Comparison of ENCODE assay signal across 5 mouse cellular contexts in genomic region chr13:3377801-3378200, GRCm38 (mm10).
DNase-seq lines count a peak whose midpoint lies in the region; TF ChIP-seq lines count a peak whose summit lies in the region.
"Not testable (repeated sequence)": the region's sequence is repeated elsewhere in the genome, so short reads cannot be mapped to it uniquely, and the experiment has no call there.

No protein-coding gene starts in this region.

- H3K27me3 ChIP-seq in CH12.LX (replicated peaks) = not testable (repeated sequence)

- not testable (repeated sequence) for H3K79me2 ChIP-seq in CH12.LX (replicated peaks; ENCODE audit: control insufficient read depth, extremely low read depth, insufficient read depth, poor library complexity, severe bottlenecking)

- not testable (repeated sequence) for H3K27ac ChIP-seq in CH12.LX (ENCODE audit: insufficient read depth, low read depth); ES-E14 (ENCODE audit: insufficient read depth, low read depth, low read length, poor library complexity, severe bottlenecking)

- H3K4me1 ChIP-seq in CH12.LX (ENCODE audit: control insufficient read depth in 1 of 2, insufficient read depth in 2 of 2); ES-E14 (ENCODE audit: control insufficient read depth in 2 of 2, insufficient read depth in 2 of 2, low read length in 2 of 2, poor library complexity in 1 of 2): not testable (repeated sequence)

- DNase-seq in 416B (ENCODE audit: low read depth) = peak; percentile 14
- peak; percentile 78 for DNase-seq in CH12.LX (ENCODE audit: extremely low read depth)
- peak; percentile 41 for DNase-seq in ES-E14 (ENCODE audit: low read depth, low spot score)
- DNase-seq in R1 (ENCODE audit: low read depth, low spot score) = peak; percentile 68
- peak; percentile 75 for DNase-seq in ZHBTc4 (ENCODE audit: low read depth, low spot score)

- not testable (repeated sequence) for TF ChIP-seq RAD21 in CH12.LX (IDR thresholded peaks at IDR 0.05; ENCODE audit: low read depth, low read length)

- not testable (repeated sequence) for H3K4me3 ChIP-seq in CH12.LX (replicated peaks in 1 of 3; ENCODE audit: low read depth in 2 of 3, low read length in 2 of 3, poor library complexity in 1 of 3); ES-E14 (ENCODE audit: insufficient read depth in 1 of 2, low read depth in 1 of 2, low read length in 2 of 2, poor library complexity in 1 of 2, severe bottlenecking in 1 of 2)

- not testable (repeated sequence) for H3K9me3 ChIP-seq in CH12.LX (replicated peaks; ENCODE audit: low read length); ES-E14 (ENCODE audit: control insufficient read depth, insufficient read depth, low read depth, low read length)

- not testable (repeated sequence) for TF ChIP-seq EP300 in CH12.LX (IDR thresholded peaks at IDR 0.05; ENCODE audit: low read length)

- H3K4me2 ChIP-seq in CH12.LX (ENCODE audit: insufficient read depth, low read depth, poor library complexity, severe bottlenecking) = not testable (repeated sequence)

- H3K36me3 ChIP-seq in CH12.LX (replicated peaks in 1 of 2; ENCODE audit: control insufficient read depth in 1 of 2, insufficient read depth in 1 of 2, low read length in 1 of 2); ES-E14 (ENCODE audit: control insufficient read depth, insufficient read depth, low read length, poor library complexity, severe bottlenecking): not testable (repeated sequence)

- dilution Hi-C loops in CH12.LX (cut with MboI; ENCODE audit: extremely low pct_ligation_motif_present, extremely low pct_unique_long_range_greater_than_20kb, low sequenced_read_pairs) = not testable (repeated sequence)

- in situ Hi-C loops in CH12.LX (cut with MboI; ENCODE audit: low pct_ligation_motif_present, low pct_unique_long_range_greater_than_20kb, low sequenced_read_pairs); ES-E14 (cut with MboI; ENCODE audit: low sequenced_read_pairs in 2 of 2, unreplicated experiment in 2 of 2): not testable (repeated sequence)

- not testable (repeated sequence) for TF ChIP-seq CTCF in CH12.LX (conservative IDR thresholded peaks at IDR 0.05 in 1 of 2, IDR thresholded peaks at IDR 0.05 in 1 of 2; ENCODE audit: low read depth in 2 of 2, low read length in 2 of 2)

- H3K9ac ChIP-seq in CH12.LX (ENCODE audit: insufficient read depth, low read depth); ES-E14 (ENCODE audit: insufficient read depth, low read depth, low read length, poor library complexity, severe bottlenecking): not testable (repeated sequence)

- TF ChIP-seq POLR2A in CH12.LX (IDR thresholded peaks at IDR 0.05; ENCODE audit: low read depth, low read length) = not testable (repeated sequence)

Comparison
In these comparisons a context has a peak if more than half of its experiments do, and no peak if none do; other contexts are left out.
1. DNase-seq: peak in every context shown above with its lines; median percentile 78 in CH12.LX; 75 in ZHBTc4; 68 in R1; 41 in ES-E14; 14 in 416B.